Mouse (Mus musculus) right cerebral cortex, adult 18-20 months (tissue): Measurements from ENCODE around the gene Ebi3.

ENCODE experiments used
- DNase-seq: peaks from one replicate; pipeline ENCODE4 v3.0.0; 2022; ENCODE audit warnings: mixed read lengths

Ebi3 gene

DNA sequence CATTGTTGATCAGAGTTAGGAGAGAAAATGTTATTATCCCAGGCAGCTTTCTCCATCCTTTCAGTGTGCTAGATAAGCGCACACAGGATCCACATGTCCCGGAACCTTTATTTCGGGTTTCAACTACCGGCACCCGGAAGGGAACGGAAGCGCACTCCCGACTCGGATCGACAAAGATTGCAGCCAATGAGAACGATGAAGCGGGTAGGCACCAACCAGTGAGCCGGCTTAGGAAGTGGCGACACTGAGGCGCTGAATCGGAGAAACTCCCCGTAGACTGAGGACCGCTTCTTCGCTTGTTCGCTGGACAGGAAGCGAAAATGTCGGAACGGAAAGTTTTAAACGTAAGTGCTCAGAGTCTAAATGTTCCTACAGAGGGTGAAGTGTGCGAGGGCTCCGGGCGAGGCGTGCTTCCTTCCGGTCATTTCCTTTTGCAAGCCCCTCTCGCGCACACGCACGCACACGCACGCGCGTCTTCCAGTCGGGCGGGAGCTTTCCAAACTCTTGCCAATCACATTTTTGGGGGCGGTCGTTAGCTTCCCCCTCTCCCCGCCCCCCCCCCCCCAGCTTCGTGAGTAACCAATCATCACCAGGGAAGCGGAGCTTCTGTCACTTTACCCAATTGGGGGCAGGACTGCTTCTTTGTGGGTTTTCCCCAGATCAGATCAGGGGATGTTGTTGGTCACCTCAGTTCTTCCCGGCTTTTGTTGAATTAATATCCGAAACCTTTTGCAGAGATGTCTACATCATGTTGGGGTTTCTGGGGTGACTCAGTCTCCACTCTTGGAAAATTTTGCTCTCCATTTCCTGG, 6.7 kb downstream of the Ebi3 start, which contains the start of gene Yju2:
TSS of gene Yju2 (plus strand) at position 182 of the 811 bp plus-strand sequence.
- peak; percentile 95 for DNase-seq

DNA sequence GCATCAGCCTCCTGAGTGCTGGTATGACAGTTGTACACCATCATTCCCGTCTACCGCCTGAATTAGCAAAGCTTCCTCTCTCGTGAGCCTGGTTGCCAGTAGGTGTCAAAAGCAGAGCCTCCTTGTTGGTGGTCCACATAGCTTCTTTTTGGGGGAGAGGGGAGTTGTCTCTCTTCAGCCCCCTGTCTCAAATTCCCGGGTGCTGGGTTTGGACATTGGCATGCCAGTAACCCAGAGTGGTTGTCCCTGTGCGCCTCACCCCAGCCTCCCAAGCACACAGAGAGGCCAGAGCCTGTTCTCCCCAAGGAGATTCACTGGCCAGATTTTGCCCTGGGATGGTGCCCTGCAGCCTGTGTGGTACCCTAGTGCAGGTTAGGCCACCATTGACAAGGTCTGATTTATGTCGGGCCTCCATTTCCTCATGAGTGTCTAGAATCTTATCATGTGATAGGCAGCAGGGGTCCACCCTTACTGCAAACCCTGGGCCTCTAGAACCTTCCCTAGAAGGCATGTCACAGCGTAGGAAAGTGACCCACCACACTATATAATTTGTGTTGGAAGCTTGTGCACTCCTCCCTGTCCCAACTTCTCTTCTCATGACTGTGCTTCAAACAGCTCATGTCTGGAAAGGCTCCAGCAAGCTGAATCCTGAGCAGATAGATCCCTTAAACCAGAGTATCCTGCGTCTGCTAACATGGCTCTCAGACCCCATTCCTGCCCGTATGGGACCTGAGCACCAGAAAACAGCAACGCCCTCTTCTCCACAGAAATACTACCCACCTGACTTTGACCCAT, 7.7 kb downstream of the Ebi3 start:
- no peak for DNase-seq

DNA sequence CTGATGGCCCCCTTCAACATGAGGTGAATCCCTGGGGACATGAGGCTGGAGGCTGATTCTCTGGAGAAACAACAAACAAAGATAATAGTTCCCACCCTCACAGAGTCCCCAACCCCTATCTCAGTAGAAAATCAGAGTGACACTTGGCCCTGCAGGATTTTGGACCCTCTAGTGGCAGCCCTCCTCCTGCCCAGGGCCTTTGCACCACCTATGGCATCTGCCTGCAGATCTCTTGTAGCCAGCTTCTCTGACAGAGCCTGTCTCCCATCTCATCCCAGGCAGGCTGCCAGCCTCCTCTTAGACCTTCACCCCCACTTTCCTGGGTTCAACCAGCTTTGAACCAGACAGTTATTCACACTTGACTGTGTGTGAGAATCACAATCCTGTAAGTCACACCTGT, 8.4 kb downstream of the Ebi3 start:
- DNase-seq = no peak

DNA sequence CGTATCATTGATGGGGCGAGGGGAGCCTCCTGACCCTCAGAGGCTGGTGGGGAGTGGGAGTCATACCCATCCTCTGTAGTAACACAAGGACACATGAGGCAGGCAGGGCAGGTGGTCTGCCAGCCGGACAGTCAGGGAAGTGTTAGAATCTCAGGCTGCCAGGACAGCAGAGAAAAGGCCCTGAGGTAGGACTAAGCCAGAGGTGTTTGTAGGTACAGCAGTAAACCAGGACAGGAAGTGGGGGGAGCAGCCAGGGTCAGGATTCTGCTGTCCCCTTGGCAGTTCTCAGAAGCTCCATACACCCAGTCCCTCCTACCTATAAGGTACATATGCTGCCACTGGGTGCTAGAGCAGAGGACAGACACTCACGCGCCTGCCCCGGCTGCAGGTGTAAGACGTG, 9.2 kb downstream of the Ebi3 start:
- DNase-seq = no peak

DNA sequence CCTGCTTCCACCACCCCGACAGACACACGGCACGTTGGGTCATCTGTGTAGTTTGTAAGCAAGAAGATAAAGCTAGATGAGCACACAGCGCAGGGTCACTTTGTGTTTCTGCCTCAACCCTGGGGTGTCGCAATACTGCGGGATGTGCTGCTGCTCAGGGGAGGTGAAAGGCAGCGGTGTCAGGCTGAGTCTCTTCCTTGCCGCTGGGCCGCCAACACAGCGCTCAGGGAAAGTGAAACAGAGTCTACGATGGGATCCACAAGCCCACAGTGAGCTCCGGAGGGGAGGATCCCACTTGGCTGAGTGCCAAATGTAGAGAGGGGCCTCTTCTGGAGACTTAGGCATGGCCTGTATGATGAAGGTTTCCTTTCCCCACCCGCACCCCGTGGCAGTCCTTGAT, 10.7 kb downstream of the Ebi3 start:
- no peak for DNase-seq

DNA sequence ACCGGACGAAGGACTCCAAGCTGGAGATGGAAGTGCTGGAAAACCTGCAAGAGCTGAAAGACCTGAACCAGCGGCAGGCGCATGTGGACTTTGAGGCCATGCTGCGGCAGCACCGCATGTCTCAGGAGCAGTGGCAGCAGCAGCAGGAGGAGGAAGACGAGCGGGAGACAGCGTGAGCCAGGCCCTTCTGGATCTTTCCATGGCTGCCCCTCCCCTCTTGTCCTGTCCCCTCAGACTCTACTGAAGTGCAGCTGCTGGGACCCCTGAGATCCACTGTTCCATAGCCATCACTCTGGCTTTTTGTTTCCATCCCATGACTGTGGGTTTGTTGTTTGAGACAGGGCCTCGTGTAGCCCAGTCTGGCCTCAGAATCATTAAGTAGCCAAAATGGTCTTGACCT, 12.1 kb downstream of the Ebi3 start:
- no peak for DNase-seq

DNA sequence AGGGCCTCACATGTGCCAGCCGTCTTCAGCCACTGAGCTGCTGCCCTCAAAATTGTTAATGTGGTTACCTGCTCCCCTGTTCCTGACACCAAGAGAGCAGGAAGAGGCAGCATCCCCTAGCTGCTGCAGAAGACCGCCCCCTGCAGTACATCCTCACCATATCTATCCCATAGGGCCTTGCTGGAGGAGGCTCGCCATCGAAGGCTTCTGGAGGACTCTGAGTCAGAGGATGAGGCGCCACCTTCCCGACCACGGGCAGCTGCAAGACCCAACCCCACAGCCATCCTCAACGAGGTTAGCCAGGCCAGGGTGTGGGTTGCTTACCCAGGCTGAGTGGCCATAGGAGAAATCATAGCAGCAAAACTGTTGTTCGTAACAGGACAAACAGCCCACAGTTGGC, 12.6 kb downstream of the Ebi3 start:
- DNase-seq = no peak

DNA sequence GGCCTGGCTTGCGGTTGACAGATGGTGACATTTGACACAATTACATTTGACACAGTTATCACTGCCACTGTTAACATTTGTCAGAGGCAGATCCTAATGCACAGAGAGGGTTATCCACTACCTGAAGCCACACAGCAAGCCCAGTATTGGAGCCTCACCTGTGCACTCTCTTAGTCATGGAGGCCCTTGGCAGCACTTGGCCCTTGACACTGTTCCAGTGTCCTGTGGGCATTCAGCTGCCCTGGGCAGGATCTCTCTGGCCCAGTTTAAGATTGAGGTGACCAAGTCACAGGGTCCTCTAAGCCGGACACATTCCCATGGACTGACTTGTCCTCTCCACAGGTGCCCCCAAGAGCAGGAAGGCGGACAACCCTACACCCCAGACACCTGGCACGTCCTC, 14.7 kb downstream of the Ebi3 start:
- DNase-seq = no peak

DNA sequence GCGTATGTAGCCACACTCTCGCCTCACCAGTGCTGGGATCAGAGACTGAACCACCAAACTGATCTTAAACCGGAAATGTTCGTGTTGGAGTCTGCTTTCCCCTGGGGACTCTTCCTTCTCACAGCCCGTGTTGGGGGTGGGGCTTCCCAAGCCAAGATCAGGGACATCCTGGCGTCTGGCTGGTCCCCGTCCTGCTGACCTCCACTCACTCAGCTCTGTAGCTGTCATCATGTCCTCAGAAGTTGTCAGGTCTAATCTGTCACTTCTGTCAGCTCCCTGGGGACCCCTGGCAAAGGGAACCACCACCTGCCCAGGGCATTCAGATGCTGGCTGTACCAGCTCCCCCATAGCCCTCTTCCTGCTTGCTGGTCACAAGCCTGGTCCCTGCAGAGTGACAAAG, 15.8 kb downstream of the Ebi3 start:
- no peak for DNase-seq

DNA sequence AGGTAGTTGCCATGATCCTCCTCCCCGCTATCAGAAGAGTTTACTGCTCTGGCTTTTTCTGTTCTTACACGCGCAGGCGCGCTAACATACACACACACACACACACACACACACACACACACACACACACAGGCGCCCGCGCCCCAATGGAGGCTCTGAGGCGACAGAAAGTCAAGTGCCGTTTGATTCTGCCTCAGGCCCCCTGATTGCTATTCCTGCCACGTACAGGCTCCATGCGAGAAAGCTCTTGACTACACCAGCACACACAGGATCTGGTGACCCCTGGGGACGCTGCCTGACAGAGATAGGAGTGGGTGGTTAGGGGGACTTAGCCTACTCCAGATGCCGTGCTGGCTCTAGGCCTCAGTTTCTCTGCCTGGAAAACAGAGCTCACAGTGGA, 17.1 kb downstream of the Ebi3 start:
- no peak for DNase-seq

DNA sequence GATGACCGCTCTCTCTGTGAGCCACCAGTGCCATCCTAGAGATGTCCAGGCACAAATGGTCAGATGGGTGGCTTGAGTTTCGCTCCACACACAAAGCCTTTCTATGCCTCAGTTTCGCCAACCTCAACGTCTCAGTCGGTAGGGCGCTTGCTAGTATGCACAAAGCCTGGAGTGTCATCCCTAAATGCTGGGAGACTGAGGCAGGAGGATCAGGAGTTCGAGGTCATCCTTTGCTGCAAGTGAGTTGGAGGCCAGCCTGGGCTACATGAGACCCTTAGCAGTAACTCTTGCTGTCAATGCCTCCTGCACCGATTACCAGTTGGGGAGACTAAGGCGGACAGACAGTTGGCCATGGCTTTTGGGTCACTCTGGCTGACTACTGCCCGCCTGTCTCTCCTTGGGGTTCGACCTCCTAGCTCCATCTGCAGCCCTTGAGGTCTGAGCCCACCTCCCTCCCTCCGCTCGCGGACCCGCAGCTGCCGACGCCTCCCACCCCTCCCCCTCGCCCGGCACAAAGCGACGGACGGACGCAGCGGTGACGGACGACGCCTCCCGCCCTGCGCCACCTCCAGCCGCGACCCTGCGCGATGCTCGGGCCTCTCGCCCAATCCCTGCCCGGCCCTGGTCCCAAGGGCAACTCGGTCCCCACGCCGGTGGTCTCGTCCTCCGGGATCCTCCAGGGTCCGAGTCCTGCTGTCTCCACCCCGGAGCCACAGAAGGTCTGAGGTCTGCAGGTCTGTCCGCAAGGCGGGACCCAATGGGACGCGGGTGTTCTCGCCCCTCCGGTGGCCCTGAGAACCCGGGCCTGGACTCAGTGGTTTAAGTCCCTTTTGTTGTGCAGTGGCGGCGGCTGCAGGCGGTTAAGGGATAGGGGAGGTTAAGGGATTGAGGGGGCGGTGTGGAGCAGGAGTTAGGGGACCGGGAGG, 17.8 kb downstream of the Ebi3 start, which contains the start of gene Shd:
TSS of gene Shd (plus strand) at position 502 of the 926 bp plus-strand sequence.
- DNase-seq = no peak

DNA sequence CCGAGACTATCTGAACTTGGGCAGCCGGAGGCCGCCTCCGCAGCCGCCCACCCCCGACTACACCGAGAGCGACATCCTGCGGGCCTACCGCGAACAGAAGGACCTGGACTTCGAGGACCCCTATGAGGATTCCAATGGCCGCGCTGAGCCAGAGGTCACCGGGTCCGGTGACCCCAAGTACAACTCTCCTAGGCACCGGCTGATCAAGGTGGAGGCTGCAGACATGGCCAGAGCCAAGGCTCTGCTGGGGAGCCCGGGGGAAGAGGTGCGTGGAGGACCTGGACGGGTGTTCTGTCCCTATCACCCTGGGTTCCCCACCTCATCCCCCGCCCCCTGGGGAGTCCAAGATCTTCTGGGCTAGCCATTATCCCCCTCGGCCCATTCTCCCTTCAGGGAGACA, 19.0 kb downstream of the Ebi3 start:
- no peak for DNase-seq

DNA sequence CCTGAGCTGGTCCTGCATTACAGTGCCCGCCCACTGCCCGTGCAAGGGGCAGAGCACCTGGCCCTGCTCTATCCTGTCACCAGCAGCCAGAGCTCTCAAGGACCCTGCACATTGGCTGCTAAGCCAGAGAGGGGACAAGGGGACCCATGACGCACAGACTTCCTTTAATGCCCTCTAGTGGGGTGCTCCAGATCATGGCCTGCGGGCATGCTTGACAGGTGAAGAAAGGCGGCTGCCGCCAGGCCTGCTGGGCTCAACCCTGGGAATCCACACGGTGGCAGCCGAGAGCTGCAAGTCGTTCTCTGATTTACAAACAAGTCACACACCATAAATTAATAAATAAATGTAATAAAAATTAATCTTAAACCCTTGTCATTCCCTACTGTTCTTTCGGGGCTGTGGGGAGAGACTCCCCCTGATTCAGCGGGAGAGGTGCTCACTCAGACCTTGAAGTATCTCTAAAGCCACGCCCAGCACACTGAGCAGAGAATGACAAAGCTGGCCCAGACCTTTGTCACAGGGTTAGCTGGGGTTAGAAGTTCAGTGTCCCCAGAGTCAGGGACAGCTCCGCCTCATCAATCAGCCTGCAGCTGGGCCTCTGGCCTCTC, 23.9 kb downstream of the Ebi3 start:
- peak; percentile 75 for DNase-seq

DNA sequence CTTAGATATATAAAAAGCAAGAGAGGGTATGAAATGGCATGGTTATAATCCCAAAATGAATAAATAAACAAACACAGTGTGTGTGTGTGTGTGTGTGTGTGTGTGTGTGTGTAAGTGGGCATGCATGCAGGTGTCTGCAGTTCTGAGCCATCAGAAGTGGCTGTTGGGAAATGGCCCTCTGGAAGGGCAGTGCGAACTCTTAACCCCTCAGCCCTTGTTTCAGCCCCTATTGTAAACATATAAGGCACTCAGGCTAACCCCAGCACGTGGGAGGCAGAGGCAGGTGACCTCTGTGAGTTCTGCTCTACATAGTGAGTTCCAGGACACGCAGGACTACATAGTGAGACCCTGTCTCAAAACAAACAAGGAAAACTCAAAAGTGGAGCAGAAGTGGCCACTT, 24.9 kb downstream of the Ebi3 start:
- DNase-seq = no peak

DNA sequence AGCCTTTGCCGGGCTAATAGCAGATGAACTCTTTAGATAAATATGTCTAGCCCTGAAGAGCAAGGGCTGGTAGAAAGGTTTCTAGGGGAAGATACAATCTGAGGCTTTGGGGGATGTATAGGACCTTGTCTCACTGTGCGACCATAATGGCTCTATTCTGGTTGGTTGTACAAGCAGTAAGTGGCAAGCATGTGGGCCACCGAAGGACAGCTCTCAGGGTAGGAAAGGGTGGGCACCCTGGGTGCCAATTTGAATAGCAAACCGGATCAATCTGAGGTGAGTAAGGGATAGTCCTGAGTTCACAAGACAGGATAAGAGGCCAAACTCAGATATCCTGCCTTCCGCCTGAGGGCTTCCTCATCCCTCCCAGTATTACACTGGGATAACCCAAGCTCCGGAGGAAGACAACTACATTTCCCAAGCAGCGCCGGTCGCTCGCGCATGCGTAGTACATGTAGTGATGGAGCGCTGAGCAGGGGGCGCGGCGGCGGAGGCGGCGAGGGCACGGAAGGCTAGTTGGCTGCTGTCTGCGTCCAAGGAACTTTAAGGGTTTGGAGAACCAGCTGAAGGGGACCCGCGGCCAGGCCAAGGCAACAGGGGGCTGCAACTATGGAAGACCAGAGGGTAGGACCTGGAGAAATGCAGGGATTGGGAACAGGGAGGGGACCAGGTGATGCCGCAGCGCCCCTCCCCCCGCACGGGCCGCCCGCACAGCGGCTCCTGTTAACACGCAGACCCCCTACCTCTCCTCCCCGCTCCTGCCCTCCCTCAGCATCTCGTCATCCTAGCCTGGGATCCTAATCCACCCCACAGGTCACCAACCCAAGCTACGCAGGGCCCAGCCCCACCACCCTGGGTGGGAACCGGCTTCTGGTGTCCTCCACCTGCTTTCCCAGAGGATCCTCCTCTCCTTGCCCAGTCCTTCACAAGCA, 33.9 kb downstream of the Ebi3 start, which contains the start of gene Fsd1:
TSS of gene Fsd1 (plus strand) at position 480 of the 932 bp plus-strand sequence.
- DNase-seq = peak; percentile 90

DNA sequence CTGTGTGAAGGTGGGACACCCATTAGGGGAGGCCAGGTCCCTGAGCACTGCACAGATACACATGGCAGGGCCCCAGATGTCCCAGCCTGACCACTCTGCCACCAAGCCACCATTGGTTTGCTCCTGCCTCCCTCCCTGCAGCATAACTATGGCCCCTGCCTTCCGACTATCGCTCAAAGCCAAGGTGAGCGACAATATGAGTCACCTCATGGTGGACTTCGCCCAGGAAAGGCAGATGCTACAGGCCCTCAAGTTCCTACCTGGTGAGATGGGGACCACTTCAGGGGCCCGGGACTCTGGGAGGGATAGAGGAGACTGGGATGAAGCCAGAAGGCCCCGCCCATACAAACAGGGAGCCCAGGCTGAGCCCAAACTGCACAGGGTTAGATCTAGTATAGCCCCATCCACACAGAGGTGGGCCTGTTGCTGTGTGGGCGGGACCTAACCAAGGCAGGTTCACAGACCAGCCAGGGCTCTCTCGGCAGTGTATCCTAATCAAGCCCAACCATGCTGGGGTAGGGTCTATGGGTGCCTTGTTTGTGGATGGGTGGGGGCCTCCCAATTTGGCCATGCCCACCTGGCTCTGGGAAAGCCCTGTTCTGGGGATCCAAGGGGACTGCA, 37.9 kb downstream of the Ebi3 start:
- DNase-seq = no peak

DNA sequence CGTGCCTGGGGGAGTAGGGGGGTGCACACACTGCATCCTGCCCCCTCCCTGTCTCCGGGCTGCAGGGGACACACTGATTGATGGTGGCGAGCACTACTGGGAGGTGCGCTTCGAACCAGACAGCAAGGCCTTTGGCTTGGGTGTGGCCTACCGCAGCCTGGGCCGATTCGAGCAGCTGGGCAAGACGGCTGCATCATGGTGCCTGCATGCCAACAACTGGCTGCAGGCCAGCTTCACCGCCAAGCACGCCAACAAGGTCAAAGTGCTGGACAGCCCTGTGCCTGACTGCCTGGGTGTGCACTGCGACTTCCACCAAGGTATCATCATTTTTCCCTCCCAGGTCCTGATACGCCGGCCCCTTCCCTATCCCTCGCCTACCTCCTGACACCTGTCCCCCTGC, 43.6 kb downstream of the Ebi3 start:
- DNase-seq = no peak

DNA sequence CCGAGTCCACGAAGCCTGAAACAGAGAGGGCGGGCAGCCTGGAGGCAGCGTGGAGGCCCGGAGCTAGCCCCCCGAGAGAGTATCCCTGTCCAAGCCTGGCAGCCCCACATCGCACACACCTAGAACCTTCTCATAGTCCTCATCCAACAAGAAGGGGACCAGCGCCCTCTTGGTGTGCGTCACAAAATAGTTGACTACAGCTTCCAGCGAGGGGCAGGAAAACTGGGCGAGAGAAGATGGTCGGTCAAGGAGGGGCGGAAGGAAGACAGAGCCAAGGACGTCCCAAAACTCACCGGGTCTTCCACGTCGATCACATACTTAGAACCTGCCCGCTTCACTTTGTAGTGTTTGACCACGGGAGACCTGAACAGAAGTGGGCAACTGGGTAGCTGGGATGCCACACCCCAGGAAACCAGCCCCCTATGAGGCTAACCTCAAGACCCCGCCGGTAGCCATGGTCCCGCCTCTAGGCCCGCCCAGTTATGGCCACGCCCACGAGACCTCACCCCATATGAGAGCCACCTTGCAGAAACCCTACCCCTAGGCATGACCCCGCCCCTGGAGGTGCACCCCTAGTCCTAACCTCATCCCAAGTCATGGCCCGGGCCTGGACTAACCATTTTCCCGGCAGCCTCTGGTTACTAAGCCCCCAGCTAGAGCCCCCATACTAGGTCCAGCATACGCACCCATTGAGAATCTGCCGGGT, 47.5 kb downstream of the Ebi3 start:
- no peak for DNase-seq

DNA sequence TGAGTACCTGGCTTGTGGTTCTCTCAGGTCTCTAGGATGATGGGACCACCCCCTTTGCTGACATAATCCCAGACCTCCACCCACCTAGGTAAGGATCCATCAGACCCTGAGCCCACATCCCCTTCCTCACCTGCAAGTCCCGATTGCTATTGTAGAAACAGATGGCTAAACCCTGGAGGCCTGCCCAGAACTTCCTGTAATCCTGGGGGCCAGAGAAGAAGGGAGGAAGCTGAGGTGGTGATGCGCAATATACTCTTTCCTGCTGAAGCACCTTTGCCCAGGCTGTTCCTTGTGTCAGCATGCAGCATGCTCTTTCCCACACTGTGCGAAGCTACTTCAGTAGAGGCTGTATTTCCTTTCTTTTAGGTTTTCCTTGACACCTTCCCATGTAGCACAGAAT, 50.6 kb downstream of the Ebi3 start:
- DNase-seq = no peak

DNA sequence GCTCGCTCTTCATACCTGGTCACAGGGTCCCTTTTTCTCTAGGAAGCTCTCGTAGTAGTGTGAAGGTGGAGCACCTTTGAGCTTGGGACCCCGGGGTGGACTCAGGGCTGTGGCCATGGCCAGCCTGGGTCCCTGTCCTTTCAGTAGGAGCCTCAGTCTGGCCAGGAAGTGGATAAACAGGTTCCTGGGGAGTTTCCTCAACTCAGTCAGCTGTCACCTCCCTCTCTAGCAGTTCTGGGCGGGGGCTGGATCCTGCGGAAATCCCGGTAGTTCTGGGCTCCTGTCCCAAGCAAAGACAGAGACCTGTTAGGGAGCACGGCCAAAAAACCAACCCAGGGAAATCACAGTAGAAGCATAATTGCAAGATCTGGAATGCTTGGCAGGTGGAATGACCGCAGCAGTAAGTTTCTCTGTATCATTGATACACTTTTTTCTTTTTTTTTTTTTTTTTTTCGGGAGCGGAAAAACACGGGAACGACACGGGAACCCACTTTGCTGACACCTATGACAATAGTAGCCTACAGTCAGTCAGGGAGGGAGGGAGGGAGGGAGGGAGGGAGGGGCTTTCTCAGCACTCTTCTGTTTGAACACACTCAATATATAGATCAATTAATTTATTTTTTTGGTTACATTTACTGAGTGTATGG, 53.1 kb downstream of the Ebi3 start, which contains the start of the genes Stap2 and Mpnd:
TSS of gene Stap2 (minus strand) at position 170 of the 647 bp plus-strand sequence.
TSS of gene Mpnd (plus strand) at position 297 of the 647 bp plus-strand sequence.
- no peak for DNase-seq
